Mouse (Mus musculus): ENCODE results near the gene Ptprs.

DNA sequence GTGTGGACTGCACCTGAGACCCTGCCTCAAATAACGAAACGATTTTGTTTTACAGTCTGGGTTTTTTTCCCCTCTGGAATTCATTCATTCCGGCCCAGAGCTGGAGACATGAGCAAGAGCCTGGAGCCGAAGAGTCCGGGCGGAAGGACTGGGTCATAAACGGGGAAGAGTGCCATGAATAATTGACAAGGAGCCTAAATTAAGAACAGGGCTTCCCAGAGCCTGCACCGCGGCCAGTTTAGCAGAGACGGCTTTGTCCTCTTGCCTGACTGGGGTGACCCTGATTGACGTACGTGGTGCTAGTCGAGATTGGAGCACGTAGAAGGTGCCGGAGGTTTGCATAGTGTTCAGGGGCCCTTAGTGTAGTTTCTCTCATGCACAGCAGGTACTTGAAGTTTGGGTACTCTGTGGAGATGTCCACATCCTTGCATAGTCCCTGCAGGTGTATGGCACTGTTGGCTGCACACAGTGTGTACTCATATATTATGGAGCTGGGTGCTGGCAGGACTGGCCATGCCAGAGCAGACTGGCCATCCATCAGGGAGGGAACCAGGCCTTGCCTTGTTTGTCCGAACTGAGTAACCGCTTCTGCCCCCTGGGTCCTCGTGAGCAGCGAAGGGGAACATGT is 1.0 kb upstream of the Ptprs start:
- TF ChIP-seq POLR2A (IDR thresholded peaks at IDR 0.05; ENCODE audit: borderline replicate concordance, extremely low read depth, insufficient read depth, insufficient read length, poor library complexity, severe bottlenecking) (no peak), CTCF (IDR thresholded peaks at IDR 0.05; ENCODE audit: borderline replicate concordance, extremely low read depth, insufficient read depth, insufficient read length) (no peak)
